Mouse (Mus musculus) lung, postnatal 36 days (tissue): ENCODE data around the gene Spi1.
A peak's percentile ranks its signal among the peaks of the same experiment; 100 is the strongest.
"Not testable (repeated sequence)": the region's sequence is repeated elsewhere in the genome, so short reads cannot be mapped to it uniquely, and the experiment has no call there.

Experiments
- DNase-seq: peaks from one replicate; pipeline ENCODE4 v3.0.0; 2022; ENCODE audit warnings: mixed read lengths

The Spi1 gene

DNA sequence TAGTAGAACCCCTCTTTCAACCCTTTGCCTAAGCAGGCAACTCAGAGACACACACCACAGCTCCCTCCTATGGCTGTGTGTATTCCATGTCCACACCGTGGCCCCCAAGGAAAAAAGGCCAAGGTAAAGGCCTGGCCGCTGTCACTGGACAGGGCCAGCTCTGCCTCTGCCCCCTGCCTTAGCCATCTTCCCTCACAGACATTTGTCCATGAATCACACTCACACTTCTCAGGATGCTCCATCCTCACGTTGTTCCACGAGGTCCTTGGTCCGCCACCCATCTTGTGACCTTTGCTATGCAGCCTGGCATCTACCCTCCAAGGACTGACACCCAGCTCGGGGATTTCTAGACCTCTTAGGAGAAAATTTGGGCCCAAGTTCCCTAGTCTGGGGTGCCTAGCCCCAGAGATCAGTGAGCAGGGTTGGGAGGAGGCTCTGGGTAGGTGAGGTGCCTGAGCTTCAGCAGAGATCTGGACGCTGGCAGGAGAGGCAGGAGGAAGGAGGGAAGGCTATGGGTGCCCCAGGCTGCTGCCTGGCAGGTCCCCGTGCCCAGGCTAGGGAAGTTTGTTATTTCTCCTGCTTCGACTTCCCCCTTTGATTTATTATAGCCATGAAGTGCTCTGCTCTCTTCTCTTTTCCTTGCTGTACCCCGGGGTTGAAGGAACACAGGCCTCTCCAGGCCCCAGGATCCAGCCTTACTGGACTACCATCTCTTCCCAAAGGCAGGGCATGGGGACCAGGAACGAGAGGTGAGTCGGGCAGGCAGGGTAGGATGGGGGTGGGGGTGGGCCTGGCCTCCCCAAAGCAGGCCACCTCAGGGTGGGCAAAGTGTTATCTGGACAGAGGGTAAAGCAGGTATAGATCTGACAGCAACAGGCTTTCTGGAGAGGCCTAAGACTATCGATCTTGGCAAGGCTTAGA lies at the start of gene Spi1:
Gene Spi1, plus strand, starts transcription at position 616 of the 921 bp plus-strand sequence.
- no peak for DNase-seq

DNA sequence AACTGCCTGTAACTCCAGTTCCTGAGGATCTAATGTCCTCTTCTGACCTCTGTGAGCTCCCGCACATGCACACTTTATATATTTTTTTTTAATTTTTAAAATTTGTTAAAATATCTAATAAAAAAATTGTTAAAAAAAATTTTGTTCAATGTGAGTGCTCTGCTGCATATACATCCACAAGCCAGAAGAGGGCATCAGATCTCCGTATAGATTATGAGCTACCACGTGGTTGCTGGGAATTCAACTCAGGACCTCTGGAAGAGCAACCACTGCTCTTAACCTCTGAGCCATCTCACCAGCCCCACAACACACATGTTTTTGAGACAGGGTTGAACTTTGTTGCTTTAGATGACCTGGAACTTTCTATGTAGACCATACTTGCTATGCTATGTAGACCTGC lies 49.2 kb upstream of the Spi1 start:
- DNase-seq: peak; percentile 8

GRCm38 (mm10) chr2:91035385-91035784 lies 46.8 kb upstream of the Spi1 start, which contains the start of gene Rapsn:
TSS of gene Rapsn (plus strand) at chr2:91035620.
- DNase-seq: peak; percentile 69

DNA sequence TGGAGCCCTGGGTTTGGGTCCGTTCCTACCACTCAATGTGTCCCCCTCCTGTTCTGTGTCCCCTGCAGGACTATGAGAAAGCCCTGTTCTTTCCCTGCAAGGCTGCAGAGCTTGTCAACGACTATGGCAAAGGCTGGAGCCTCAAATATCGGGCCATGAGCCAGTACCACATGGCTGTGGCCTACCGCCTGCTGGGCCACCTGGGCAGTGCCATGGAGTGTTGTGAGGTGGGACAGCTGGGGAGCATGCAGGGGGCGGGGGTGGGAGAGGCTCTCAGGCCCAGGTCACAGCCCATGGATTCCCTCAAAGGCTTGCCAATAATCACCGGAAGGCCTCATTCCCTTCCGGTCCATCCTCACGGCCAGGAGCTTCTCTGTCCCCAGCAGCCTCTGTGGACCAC lies 40.4 kb upstream of the Spi1 start:
- no peak for DNase-seq

DNA sequence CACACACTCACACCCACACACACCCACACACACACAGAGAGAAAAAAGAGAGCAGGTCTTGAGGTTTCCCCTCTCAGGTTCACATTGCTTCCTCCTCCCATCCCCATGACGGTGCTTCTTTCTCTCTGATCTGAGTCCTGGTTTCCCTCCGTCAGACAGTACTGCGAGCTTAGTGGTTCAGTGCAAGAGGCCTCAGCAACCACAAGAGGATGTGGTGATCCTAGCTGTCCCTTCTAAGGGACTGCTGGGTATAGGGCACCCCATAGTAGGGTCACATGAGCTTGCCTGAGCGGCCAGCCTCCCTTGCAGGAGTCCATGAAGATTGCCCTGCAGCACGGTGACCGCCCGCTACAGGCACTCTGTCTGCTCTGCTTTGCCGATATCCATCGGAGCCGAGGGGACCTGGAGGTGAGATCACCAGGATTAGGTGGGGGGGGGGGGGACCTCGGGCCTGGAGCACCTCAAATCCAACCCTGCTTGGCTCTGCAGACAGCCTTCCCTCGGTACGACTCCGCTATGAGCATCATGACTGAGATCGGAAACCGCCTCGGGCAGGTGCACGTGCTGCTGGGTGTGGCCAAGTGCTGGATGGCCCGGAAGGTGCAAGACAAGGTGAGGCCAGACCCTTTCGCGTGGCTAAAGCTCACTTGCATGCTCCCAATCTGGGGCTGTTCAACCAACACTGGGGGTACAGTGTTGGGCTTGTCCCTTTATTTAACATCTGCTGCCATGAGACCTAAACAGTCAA lies 39.4 kb upstream of the Spi1 start:
- DNase-seq: peak; percentile 20

DNA sequence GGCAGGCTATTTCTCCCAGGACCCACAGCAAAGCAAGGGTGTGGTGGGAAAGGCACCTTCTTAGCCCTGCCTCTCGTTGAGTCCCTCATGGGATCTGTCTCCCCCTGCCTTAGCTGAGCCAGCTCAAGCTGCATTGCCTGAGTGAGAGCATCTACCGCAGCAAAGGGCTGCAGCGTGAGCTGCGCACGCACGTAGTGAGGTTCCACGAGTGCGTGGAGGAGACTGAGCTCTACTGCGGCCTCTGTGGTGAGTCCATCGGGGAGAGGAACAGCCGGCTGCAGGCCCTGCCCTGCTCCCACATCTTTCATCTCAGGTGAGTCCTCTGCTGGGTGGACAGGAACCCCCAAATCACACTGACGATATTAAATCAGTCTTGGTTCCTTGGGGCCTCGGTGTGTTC lies 37.5 kb upstream of the Spi1 start:
- no peak for DNase-seq

DNA sequence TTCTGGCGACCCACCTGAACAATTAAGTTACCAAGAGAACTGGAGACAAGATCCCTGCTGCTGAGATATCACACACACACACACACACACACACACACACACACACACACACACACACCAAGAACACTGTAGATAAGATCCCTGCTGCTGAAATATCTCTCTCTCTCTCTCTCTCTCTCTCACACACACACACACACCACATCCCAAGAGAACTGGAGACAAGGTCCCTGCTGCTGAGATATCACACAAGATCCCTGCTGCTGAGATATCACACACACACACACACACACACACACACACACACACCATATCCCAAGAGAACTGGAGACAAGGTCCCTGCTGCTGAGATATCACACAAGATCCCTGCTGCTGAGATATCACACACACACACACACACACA lies 36.4 kb upstream of the Spi1 start:
- not testable (repeated sequence) for DNase-seq

- no peak for DNase-seq
Observed at GRCm38 (mm10) chr2:91047359-91047758, 34.8 kb upstream of the Spi1 start.

GRCm38 (mm10) chr2:91051917-91052316 lies 30.3 kb upstream of the Spi1 start:
- no peak for DNase-seq

GRCm38 (mm10) chr2:91052752-91053151 lies 29.4 kb upstream of the Spi1 start:
- DNase-seq: no peak

- DNase-seq: no peak
Observed at GRCm38 (mm10) chr2:91053181-91053933, 28.8 kb upstream of the Spi1 start.

GRCm38 (mm10) chr2:91053934-91054382 lies 28.2 kb upstream of the Spi1 start, which contains the start of gene Psmc3:
TSS of gene Psmc3 (plus strand) at chr2:91054009.
- DNase-seq: peak; percentile 97

DNA sequence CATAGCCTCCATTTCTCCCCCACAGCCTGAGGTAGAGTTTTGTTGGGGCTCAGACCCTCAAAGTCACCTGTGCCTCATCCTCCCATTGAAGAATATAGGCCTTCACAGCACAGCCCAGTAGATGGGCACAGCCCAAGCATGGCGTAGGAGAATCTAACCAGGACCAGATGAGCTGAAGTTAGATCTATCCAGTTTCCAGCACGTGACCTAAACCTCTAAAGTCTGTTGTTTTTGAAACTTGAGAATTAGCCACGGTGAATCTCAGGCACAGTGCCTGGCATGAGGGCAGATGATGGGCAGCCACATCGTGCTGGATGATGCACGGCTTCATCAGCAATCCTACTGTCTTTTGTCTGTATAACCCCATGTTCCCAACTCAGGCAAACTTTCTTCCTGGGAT lies 23.8 kb upstream of the Spi1 start:
- DNase-seq: no peak

- DNase-seq: no peak
Observed at GRCm38 (mm10) chr2:91059376-91059775, 22.8 kb upstream of the Spi1 start.

DNA sequence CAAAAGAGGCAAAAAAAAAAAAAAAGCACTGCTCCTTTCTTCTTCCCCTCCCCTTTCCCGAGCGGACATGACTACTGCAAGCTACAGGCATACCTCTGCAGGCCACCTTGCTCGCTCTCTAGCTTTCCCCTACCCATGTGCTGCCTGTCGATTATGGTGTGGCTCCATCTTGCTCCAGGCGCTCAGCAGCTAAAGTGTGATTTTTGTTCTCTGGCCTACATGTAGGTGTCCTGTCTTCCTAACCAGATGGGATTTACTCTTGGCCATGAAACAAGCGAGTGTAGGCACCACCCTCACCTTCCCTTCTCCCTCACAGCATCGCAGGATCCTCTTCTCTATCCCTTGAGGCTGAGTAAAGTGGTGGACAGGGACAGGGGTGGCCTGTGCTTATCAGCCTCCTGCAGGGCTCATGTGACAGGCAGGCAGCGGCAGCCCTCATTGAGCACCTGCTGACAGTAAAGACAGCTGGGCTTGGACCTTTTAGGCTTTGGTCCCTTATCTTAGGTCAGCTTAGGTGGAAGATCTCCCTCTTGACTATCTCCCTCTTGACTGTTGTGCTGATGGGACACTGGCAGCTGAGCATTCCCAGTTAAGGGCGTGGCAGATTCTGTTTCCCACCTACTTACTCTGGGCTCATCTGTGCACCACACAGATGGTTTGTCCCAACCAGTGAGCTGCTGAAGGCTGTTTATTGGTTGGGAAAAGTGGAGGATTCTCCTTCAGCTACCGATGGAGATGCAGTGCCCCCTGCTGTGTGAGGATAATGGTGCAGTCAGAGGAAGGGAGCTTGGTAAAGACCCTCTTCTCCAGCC lies 21.4 kb upstream of the Spi1 start:
- DNase-seq: peak; percentile 36

DNA sequence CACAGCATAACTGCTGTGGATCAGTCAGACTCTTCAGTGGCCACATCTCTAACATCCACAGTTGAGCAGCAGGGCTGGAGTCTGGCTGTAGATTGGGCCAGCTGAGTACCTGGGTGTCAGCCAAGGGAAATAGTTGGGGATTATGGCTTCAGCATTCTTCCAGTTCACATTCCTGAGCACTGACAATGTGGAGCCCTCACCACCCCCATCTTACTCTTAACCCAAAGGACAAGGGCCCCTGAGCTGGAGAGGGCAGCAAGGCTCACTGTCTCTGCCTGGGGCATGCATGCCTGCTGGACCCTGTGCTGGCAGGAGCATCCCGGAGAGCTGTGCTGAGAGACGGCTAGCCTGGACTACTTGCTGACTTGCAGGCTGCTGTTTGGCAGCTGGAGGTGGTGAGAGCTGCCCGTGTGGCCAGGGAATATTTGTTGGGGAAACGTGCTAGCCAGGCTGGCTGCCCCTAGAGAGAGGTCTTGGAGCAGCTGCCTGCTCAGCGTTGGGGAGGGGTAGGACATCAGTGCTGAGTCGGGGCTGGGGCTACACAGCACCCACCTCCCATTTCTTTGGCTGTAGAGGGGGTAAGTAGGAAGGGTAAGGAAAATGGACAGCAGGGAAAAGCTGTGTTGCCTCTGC lies 20.2 kb upstream of the Spi1 start:
- DNase-seq: peak; percentile 64

DNA sequence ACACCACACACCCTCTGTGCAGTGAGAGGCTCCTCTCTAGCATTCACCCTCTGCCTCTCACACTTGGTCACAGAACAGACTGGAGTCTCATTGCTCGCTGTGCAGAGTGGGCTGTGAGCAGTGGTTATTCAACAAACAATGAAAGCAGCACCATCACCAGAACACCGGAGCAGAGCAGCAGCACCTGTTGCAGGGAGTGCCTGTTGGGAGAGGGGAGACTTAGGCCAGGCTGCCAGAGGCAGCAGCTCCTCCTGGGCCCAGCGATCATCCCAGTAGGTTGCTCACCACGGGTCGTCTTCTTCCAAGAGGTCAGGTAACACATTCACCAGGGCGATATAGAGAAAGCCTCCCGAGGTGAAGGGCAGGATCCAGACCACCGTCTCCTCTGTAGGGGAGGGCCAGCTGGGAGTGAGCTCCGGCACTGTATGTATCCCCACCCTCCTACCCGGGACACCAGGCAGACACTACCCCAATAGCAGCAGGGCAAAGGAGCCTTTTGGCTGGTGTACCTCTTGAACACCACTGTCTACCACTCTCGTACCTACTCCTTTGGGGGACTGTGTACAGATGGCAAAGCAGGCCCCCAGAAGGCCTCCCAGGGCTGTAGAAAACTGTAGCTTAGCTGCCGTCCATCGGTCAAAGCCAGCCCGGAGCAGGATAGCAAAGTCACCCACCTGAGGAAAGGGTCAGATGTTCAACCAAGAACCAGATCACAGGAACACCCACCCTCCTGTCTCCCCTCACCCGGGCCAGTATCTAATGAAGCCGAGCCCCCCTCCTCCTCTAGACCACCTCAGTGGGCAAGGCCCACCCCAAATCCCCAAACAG lies 19.2 kb upstream of the Spi1 start:
- DNase-seq: no peak

- no peak for DNase-seq
Observed at GRCm38 (mm10) chr2:91064211-91064610, 18.0 kb upstream of the Spi1 start.

DNA sequence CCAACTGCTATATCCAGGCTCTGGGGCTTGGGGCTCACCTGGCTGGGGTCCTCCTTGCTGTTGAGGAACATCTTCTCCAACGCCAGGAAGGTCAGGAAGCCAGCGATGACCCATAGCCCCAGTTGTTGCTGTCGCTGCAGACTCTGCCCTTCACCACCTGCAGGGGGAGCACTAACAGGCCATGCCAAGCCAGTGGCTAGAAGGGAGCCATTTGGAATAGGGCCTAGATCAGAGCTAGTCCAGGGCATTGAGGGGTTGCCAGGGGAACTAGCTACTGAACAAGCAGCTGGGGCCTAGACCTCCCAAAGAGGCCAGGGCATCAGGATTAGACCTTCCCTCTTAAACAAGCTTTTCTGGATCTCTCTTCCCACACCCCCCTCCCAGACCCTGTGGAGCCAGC lies 16.6 kb upstream of the Spi1 start:
- DNase-seq: peak; percentile 67

- DNase-seq: no peak
Observed at GRCm38 (mm10) chr2:91066455-91066854, 15.7 kb upstream of the Spi1 start.
